Mouse (Mus musculus) bone marrow macrophage, adult 2 months (primary cell): ENCODE measurements at regions not wholly inside any gene's neighbourhood (a gene's known extent, or its start where the extent isn't known, plus 50 kb on each side); places are given as distances from the start of the nearest gene placed in this dataset.

ENCODE experiments used
- CTCF ChIP-seq: IDR thresholded peaks from 2 replicates; pipeline ENCODE4 v1.5.1; 2012; ENCODE audit warnings: low read depth, mild to moderate bottlenecking, low read length, moderate library complexity
- POLR2A ChIP-seq: IDR thresholded peaks from 2 replicates; pipeline ENCODE4 v1.6.1; 2012; ENCODE audit warnings: mild to moderate bottlenecking, low read depth, low read length, borderline replicate concordance

GRCm38 (mm10) chr13:97577081-97577785 is 183.2 kb downstream of the Gm10260 start:
- TF ChIP-seq CTCF (no peak), POLR2A (no peak)
